Mouse (Mus musculus) megakaryocyte, embryonic 14.5 days (primary cell): Measurements from ENCODE around the gene Nacc2.

ENCODE experiments used
- FLI1 ChIP-seq: IDR thresholded peaks from 2 replicates; pipeline ENCODE4 v1.6.1; 2012; ENCODE audit warnings: low read length, inconsistent platforms, mixed read lengths
- GATA1 ChIP-seq: IDR thresholded peaks from 3 replicates; pipeline ENCODE4 v1.6.1; 2012; ENCODE audit warnings: mixed read lengths, low read length, inconsistent platforms, borderline replicate concordance

- no peak for TF ChIP-seq GATA1
- no peak for TF ChIP-seq FLI1
Measured at GRCm38 (mm10) chr2:26146337-26147042, 23.5 kb upstream of the Nacc2 start.
